Mouse (Mus musculus): ENCODE measurements at regions not wholly inside any gene's neighbourhood (a gene's known extent, or its start where the extent isn't known, plus 50 kb on each side); places are given as distances from the start of the nearest gene placed in this dataset.

DNA sequence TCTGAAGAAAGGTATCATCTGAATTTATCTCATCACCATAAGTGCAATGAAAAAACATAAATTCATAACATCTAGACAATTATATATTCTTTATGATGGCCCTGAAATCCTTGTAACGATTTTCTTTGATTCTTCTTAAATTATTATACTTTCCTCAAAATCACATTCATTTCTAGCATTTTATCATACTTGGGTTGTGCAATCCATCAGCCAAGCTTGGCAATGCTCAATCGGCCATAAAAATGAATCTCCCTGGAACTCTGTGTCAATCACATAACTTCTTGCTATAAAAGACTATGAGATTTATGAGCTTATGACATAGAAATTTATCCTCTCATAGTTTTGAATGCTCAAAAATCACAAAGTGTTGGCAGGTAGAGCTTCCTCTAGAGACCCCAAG, 811.3 kb downstream of the Ryr2 start:
- TF ChIP-seq CTCF (IDR thresholded peaks at IDR 0.05; ENCODE audit: low read depth, low read length) = no peak
- TF ChIP-seq POLR2A (IDR thresholded peaks at IDR 0.05; ENCODE audit: borderline replicate concordance, low read depth, low read length) = no peak
- H3K27ac ChIP-seq (ENCODE audit: insufficient read depth, low read depth, low read length) = no peak overlapping the region
- no peak overlapping the region for H3K4me3 ChIP-seq (ENCODE audit: insufficient read depth, low read length)
- no peaks in the 10 kb centered on the region for H3K4me1 ChIP-seq (ENCODE audit: control insufficient read depth, insufficient read depth, low read length)

DNA sequence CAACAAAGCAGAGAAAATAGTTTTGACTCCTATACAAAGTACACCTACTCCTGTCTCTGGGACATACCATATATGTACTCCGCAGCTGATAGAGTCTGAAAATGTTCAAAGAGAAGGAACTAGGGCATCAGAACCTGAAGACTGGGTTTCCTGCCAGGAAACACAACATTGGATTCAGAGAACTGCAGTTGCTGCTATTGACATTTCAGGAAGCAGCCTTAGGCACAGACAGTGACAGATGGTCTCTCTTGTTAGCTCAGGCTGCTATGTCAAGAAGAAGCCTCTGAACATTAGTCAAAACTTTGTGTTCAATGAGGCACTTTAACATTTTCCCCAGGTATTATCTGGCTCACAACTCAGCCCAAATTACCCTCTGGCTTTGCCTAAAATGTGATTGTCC, 812.1 kb downstream of the Ryr2 start:
- no peak for TF ChIP-seq CTCF (IDR thresholded peaks at IDR 0.05; ENCODE audit: low read depth, low read length)
- TF ChIP-seq POLR2A (IDR thresholded peaks at IDR 0.05; ENCODE audit: borderline replicate concordance, low read depth, low read length) = no peak

DNA sequence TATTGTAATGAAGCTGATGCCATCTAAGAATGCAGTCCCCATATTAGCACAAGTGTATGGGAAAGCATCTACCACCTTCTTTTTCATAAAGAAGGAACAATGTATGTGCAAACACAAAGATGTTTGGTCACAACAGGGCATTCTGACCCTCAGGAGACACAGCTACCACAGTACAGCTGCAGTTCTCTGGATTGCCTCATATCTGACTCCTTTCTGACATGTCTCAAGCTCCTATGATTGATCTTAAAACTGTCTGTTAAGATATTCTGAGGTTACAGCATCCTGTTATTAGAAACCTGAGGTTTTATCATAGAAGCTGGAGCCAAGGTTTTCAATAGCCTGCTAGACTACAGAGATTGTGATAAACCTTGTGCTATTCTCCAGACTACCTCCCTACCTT, 813.0 kb downstream of the Ryr2 start:
- TF ChIP-seq POLR2A (IDR thresholded peaks at IDR 0.05; ENCODE audit: borderline replicate concordance, low read depth, low read length) (no peak), CTCF (IDR thresholded peaks at IDR 0.05; ENCODE audit: low read depth, low read length) (no peak)
- H3K4me3 ChIP-seq (ENCODE audit: insufficient read depth, low read length) = no peak overlapping the region
- no peak overlapping the region for H3K27ac ChIP-seq (ENCODE audit: insufficient read depth, low read depth, low read length)
- H3K4me1 ChIP-seq (ENCODE audit: control insufficient read depth, insufficient read depth, low read length) = no peaks in the 10 kb centered on the region

More for the DNA sequence above, 812.1 kb downstream of the Ryr2 start:
- no peaks in the 10 kb centered on the region for H3K4me1 ChIP-seq (ENCODE audit: control insufficient read depth, insufficient read depth, low read length)
- H3K4me3 ChIP-seq (ENCODE audit: insufficient read depth, low read length) = no peak overlapping the region
- no peak overlapping the region for H3K27ac ChIP-seq (ENCODE audit: insufficient read depth, low read depth, low read length)

DNA sequence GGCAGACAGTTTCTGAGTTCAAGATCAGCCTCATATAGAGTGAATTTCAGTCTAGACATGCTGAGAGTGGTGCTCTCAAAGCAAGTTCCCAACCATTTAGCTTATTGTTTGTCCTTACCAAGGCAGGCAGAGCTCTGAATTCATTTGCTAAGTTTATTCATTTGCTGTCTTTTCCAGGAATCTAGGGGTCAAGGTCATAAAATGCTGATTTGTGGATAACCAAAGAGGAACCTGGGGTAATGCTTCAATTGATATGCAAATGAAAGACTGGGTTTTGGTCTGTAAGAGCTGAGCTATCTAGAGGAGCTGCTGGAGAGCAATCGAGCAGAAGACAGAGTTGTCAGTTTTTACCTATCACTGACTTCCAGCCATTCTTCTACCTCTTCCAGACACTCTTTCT, 832.8 kb downstream of the Ryr2 start:
- Histone ChIP-seq H3K4me3 (ENCODE audit: insufficient read depth, low read length) (no peak overlapping the region), H3K27ac (ENCODE audit: insufficient read depth, low read depth, low read length) (no peak overlapping the region), H3K4me1 (ENCODE audit: control insufficient read depth, insufficient read depth, low read length) (no peaks in the 10 kb centered on the region)
- TF ChIP-seq POLR2A (IDR thresholded peaks at IDR 0.05; ENCODE audit: borderline replicate concordance, low read depth, low read length) = no peak
- TF ChIP-seq CTCF (IDR thresholded peaks at IDR 0.05; ENCODE audit: low read depth, low read length) = no peak

DNA sequence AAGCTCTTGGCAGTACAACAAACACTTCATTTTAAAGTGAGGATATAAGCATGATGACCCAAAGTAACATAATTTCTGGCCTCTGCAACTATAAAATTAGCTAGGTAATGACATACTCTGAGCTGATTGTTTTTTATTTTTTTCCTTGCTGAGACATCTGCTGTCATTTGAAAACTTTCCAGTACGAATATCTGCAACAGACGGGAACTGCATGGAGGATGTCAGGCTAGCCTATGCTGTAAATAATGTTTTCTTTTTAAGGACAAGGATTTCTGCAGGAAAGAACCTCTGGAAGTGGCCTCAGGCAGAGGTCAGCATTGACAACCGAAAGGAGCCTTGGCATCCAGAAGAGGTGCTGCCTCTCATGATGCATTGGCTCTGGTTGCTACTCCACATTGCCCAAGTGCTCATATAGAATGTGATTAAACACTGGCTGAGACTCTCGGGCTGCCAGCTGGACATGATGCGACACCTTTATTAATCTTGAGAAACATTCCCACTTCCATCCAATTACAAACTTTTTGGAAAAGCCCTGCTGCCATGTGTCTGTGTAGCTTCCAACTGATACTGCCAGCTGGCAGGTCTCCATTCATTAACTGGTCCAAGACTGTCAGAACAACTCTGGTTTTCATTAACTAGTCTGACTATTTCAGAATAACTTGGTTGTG, 837.9 kb downstream of the Ryr2 start:
- Histone ChIP-seq H3K4me3 (ENCODE audit: insufficient read depth, low read length) (no peak overlapping the region), H3K27ac (ENCODE audit: insufficient read depth, low read depth, low read length) (no peak overlapping the region)

DNA sequence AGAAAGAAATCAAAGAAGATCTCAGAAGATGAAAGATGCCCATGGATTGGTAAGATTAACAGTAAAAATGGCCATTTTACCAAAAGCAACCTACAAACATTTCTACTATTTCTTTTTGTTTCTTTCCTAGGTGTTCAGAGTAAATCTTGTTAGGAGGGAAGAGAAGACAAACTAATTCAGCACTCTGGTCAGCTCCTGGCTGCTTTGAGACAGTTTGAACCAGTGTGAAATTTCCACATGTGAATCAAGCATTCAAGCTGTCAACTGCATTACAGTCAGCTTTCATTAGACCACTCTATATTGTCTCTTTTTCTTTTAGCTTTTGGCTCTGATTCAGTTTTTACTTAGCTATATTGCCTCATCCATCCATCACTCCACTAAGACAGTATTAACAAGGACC, 859.2 kb downstream of the Ryr2 start:
- H3K4me1 ChIP-seq (ENCODE audit: control insufficient read depth, insufficient read depth, low read length) = no peaks in the 10 kb centered on the region
- H3K27ac ChIP-seq (ENCODE audit: insufficient read depth, low read depth, low read length) = no peak overlapping the region
- H3K4me3 ChIP-seq (ENCODE audit: insufficient read depth, low read length) = no peak overlapping the region
- TF ChIP-seq CTCF (IDR thresholded peaks at IDR 0.05; ENCODE audit: low read depth, low read length) (no peak), POLR2A (IDR thresholded peaks at IDR 0.05; ENCODE audit: borderline replicate concordance, low read depth, low read length) (no peak)

More for the DNA sequence above, 837.9 kb downstream of the Ryr2 start:
- TF ChIP-seq CTCF (IDR thresholded peaks at IDR 0.05; ENCODE audit: low read depth, low read length) = no peak
- no peak for TF ChIP-seq POLR2A (IDR thresholded peaks at IDR 0.05; ENCODE audit: borderline replicate concordance, low read depth, low read length)
- no peaks in the 10 kb centered on the region for H3K4me1 ChIP-seq (ENCODE audit: control insufficient read depth, insufficient read depth, low read length)

DNA sequence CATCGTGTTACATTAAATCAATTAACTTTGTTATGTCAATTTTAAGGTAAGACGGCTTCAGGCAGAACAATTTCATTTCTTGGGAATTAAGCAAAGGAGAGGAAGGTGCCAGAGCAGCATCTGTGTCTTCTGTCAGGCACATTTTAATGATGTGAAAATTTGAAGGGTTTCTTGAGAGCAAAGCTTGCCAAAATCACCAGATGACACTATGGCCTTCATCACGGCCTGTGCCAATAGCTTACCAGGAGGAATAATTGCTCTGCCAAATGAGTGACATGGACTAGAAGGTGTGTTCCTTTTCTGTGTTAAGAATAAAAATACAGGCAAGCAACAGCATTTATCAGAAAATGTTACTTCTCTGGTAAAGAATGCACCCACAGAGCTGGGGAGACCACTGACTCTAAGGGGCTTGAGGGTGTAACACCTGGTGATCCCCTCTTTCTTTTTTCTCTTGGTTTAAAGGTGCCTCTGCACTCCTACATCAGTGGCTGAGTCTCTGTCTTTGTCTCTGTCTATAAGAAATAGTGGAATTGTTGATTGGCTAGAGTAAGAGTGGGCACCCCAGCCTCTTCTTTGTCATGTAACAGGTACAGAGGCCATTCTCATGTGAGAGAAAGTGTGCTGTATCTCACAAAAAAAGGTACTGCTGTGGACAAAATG, 856.2 kb upstream of the Chrm3 start:
- no peaks in the 10 kb centered on the region for H3K4me1 ChIP-seq (ENCODE audit: control insufficient read depth, insufficient read depth, low read length)
- TF ChIP-seq CTCF (IDR thresholded peaks at IDR 0.05; ENCODE audit: low read depth, low read length) (no peak), POLR2A (IDR thresholded peaks at IDR 0.05; ENCODE audit: borderline replicate concordance, low read depth, low read length) (no peak)

DNA sequence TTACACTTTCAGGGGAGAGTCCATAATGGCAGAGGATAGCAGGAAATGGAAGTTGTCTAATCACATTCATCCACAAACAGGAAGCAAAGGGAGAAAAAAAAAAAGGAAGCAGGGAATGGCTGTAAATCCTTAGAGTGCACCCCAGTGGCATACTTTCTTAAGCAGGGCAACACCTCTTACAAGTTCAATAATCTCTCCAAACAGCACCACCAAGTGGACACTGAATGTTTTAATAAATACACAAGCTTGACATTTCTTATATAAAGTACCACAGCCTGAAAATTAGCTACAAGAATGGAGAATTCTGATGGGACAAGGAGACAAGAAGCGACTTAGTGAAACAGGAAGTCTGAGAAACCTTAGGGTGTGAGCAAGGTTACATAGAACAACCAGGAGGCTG, 849.5 kb upstream of the Chrm3 start:
- TF ChIP-seq POLR2A (IDR thresholded peaks at IDR 0.05; ENCODE audit: borderline replicate concordance, low read depth, low read length) (no peak), CTCF (IDR thresholded peaks at IDR 0.05; ENCODE audit: low read depth, low read length) (no peak)
- no peak overlapping the region for H3K27ac ChIP-seq (ENCODE audit: insufficient read depth, low read depth, low read length)

More for the DNA sequence above, 856.2 kb upstream of the Chrm3 start:
- Histone ChIP-seq H3K27ac (ENCODE audit: insufficient read depth, low read depth, low read length) (no peak overlapping the region), H3K4me3 (ENCODE audit: insufficient read depth, low read length) (no peak overlapping the region)

DNA sequence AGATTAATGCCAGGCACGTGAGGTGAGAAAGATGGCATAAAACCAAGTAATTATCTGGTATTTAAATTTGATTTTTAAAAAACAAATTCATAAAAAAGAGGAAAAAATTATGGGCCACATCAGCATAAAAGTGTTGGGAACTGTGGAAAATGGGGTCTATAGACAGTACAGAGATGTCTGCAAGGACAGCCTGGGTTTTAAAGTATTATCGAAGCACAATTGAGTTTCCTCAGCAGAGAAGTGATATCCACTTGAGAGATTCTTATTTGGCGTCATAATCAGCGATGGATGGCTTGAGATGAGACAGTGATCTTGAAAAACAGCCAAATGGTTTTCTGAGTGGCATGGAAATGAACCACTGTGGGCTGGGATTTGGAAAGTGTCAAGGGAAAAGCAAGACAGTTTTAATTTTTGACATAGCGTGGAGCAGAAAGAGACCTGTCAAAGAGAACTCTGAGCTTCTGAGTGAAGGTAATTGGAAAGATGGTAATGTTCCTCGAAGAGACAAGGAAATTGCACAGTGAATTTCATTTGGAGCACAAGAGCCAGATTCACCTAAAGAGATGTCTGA, 844.7 kb upstream of the Chrm3 start:
- Histone ChIP-seq H3K4me1 (ENCODE audit: control insufficient read depth, insufficient read depth, low read length) (no peaks in the 10 kb centered on the region), H3K27ac (ENCODE audit: insufficient read depth, low read depth, low read length) (no peak overlapping the region), H3K4me3 (ENCODE audit: insufficient read depth, low read length) (no peak overlapping the region)
- no peak for TF ChIP-seq POLR2A (IDR thresholded peaks at IDR 0.05; ENCODE audit: borderline replicate concordance, low read depth, low read length)
- TF ChIP-seq CTCF (IDR thresholded peaks at IDR 0.05; ENCODE audit: low read depth, low read length) = no peak

More for the DNA sequence above, 849.5 kb upstream of the Chrm3 start:
- Histone ChIP-seq H3K4me1 (ENCODE audit: control insufficient read depth, insufficient read depth, low read length) (no peaks in the 10 kb centered on the region), H3K4me3 (ENCODE audit: insufficient read depth, low read length) (no peak overlapping the region)

DNA sequence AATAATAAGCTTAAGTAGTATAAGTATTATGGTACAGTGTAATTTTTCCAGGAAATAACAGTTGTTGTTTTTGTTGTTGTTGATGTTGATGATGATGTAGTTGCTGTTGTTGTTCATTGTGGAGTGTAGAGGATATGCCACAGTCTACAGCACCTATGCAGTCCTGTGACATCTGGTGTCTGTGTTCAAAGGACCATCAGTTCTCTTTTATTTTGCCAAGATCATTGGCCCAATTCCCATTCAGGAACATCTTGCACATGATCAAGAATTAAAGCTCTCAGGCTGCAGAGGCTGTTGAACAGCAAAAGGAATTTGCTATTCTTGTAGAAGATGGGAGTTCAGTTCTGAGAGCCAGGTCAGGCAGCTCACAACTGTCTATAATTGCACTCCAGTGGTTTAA, 841.3 kb upstream of the Chrm3 start:
- no peaks in the 10 kb centered on the region for H3K4me1 ChIP-seq (ENCODE audit: control insufficient read depth, insufficient read depth, low read length)
- H3K4me3 ChIP-seq (ENCODE audit: insufficient read depth, low read length) = no peak overlapping the region
- H3K27ac ChIP-seq (ENCODE audit: insufficient read depth, low read depth, low read length) = no peak overlapping the region
- TF ChIP-seq CTCF (IDR thresholded peaks at IDR 0.05; ENCODE audit: low read depth, low read length) (no peak), POLR2A (IDR thresholded peaks at IDR 0.05; ENCODE audit: borderline replicate concordance, low read depth, low read length) (no peak)

Measured in bone marrow macrophage, adult 2 months (primary cell).